Mouse (Mus musculus) heart, embryonic 14.5 days (tissue): ENCODE measurements around the gene Tbp. TPM values are rescaled to one million over a fixed set of nuclear protein-coding genes. Genes with fewer than 3 reads are reported as not detected.
"Not testable (repeated sequence)": the region's sequence is repeated elsewhere in the genome, so short reads cannot be mapped to it uniquely, and the experiment has no call there.

Source experiments
- ATAC-seq: fragments of 200-750 bp; cut with Nextera tagmentation; 2 replicates; pipeline ENCODE4 v1.8.0; 2017; ENCODE audit warnings: low read depth, moderate TSS enrichment; ENCODE audit not compliant: insufficient number of reproducible peaks, insufficient read depth, low FRiP score
- H3K27ac ChIP-seq, 2 experiments: fragments of 200-500 bp in 1 of 2; fragments of 300-500 bp in 1 of 2; sonication (generic) in 1 of 2; replicated peaks in 1 of 2; 2 replicates each; pipeline ENCODE4 v1.5.1; 2012 to 2014; ENCODE audit warnings: low read depth in 2 of 2, low read length in 2 of 2, control low read depth in 1 of 2, mild to moderate bottlenecking in 1 of 2, mixed read lengths in 1 of 2; ENCODE audit not compliant: control insufficient read depth in 1 of 2, insufficient read depth in 1 of 2
- H3K27me3 ChIP-seq: fragments of 300-500 bp; sonication (generic); 2 replicates; pipeline ENCODE4 v1.6.1; 2014; ENCODE audit warnings: mild to moderate bottlenecking, low read length, control low read depth; ENCODE audit not compliant: control insufficient read depth, insufficient read depth
- H3K36me3 ChIP-seq: fragments of 300-500 bp; sonication (generic); 2 replicates; pipeline ENCODE4 v1.6.1; 2014; ENCODE audit warnings: mild to moderate bottlenecking, control low read depth, low read length, mixed read lengths; ENCODE audit not compliant: control insufficient read depth, insufficient read depth
- H3K4me1 ChIP-seq, 2 experiments: fragments of 200-500 bp in 1 of 2; fragments of 300-500 bp in 1 of 2; sonication (generic) in 1 of 2; 2 replicates each; pipeline ENCODE4 v1.6.1; 2012 to 2014; ENCODE audit warnings: low read length in 2 of 2, control low read depth in 1 of 2, mixed read lengths in 1 of 2; ENCODE audit not compliant: control insufficient read depth in 2 of 2, insufficient read depth in 2 of 2
- H3K4me2 ChIP-seq: fragments of 300-500 bp; sonication (generic); 2 replicates; pipeline ENCODE4 v1.6.1; 2014; ENCODE audit warnings: mild to moderate bottlenecking, low read length
- H3K4me3 ChIP-seq, 2 experiments: fragments of 200-500 bp in 1 of 2; fragments of 300-500 bp in 1 of 2; sonication (generic) in 1 of 2; 2 replicates each; pipeline ENCODE4 v1.5.1; 2012 to 2014; ENCODE audit warnings: low read length in 2 of 2, mild to moderate bottlenecking in 2 of 2, control low read depth in 1 of 2, low read depth in 1 of 2, moderate library complexity in 1 of 2; ENCODE audit not compliant: control insufficient read depth in 1 of 2, insufficient read depth in 1 of 2
- H3K9ac ChIP-seq: fragments of 300-500 bp; sonication (generic); 2 replicates; pipeline ENCODE4 v1.6.1; 2014; ENCODE audit warnings: mild to moderate bottlenecking, low read length
- H3K9me3 ChIP-seq: fragments of 300-500 bp; sonication (generic); 2 replicates; pipeline ENCODE4 v1.6.1; 2016; ENCODE audit warnings: low read length, control low read depth; ENCODE audit not compliant: control insufficient read depth
- WGBS: fragments of 180-500 bp; shearing (Covaris S2); extraction: QIAGEN DNeasy Blood & Tissue Kit; methylation state at CpG from one replicate; pipeline ENCODE4 v1.1.7; 2014; 5-methylcytosine and 5-hydroxymethylcytosine counted together
- polyA plus RNA-seq: library from polyadenylated mRNA; unstranded; fragments of >200 nt; fragmentation: Nextera tagmentation; extraction: Ambion mirVana; gene quantifications from 2 replicates; pipeline ENCODE4 v1.2.1, GENCODE M21; 2014

Tbp gene
- polyA plus RNA-seq, 1 experiment from 2014 or later, result 32.1 TPM

- H3K9me3 ChIP-seq, result no peaks in the 10 kb centered on the region
- H3K4me2 ChIP-seq, result peak overlapping the region; percentile 74
- H3K27ac ChIP-seq, result no peak overlapping the region
- no peak; the same call in 1 of the 2 replicates for ATAC-seq
- H3K36me3 ChIP-seq, result no peaks in the 10 kb centered on the region
- peak overlapping the region; percentile 32 for H3K9ac ChIP-seq
- WGBS, result under 1% methylated on average over 33 of the region's 33 CpGs
- H3K27me3 ChIP-seq, result 0 out of 2 replicates have a peak, but pooled peaks cover 14% of the 10 kb centered on the region
- H3K4me3 ChIP-seq, result peak overlapping the region; percentile 38 to 46
- no peaks in the 10 kb centered on the region for H3K4me1 ChIP-seq
These were observed 36.8 kb downstream of the Tbp start for GRCm38 (mm10) chr17:15536457-15536904.

GRCm38 (mm10) chr17:15540309-15540708 lies 40.6 kb downstream of the Tbp start:
- WGBS, result 56% methylated on average over 4 of the region's 4 CpGs
- H3K4me1 ChIP-seq, result no peaks in the 10 kb centered on the region
- no peak for ATAC-seq
- H3K4me2 ChIP-seq, result no peak overlapping the region
- H3K9ac ChIP-seq, result no peak overlapping the region
- H3K9me3 ChIP-seq, result 0 out of 2 replicates have a peak, but pooled peaks cover 4% of the 10 kb centered on the region
- no peaks in the 10 kb centered on the region for H3K36me3 ChIP-seq
- H3K27me3 ChIP-seq, result 0 out of 2 replicates have a peak, but pooled peaks cover 9% of the 10 kb centered on the region
- no peak overlapping the region for H3K4me3 ChIP-seq
- H3K27ac ChIP-seq, result no peak overlapping the region

DNA sequence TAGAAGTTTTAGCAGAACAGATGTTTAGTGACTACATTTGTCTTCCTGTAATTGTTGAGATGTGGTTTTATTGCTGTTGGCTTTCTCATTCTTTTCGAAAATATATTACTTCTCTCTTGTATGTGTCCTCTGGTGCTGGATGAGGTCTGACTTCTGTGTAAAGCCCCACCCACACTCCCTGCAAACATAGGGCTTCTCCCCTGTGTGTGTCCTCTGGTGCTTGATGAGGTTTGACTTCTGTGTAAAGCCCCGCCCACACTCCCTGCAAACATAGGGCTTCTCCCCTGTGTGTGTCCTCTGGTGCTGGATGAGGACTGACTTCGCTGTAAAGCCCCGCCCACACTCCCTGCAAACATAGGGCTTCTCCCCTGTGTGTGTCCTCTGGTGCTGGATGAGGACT lies 44.2 kb downstream of the Tbp start:
- H3K27ac ChIP-seq, H3K9ac ChIP-seq, H3K4me3 ChIP-seq, H3K27me3 ChIP-seq, ATAC-seq, H3K9me3 ChIP-seq, H3K4me2 ChIP-seq, H3K4me1 ChIP-seq, H3K36me3 ChIP-seq: not testable (repeated sequence)
- 47% methylated on average over 3 of the region's 4 CpGs for WGBS

- no peak overlapping the region for H3K4me2 ChIP-seq
- H3K4me1 ChIP-seq, result no peaks in the 10 kb centered on the region
- no peak for ATAC-seq
- H3K9me3 ChIP-seq, result 0 out of 2 replicates have a peak, but pooled peaks cover 4% of the 10 kb centered on the region
- H3K27ac ChIP-seq, result no peak overlapping the region
- H3K27me3 ChIP-seq, result no peaks in the 10 kb centered on the region
- no peak overlapping the region for H3K9ac ChIP-seq
- WGBS, result 68% methylated on average over 4 of the region's 4 CpGs
- H3K36me3 ChIP-seq, result no peaks in the 10 kb centered on the region
- no peak overlapping the region for H3K4me3 ChIP-seq
These were observed 46.8 kb downstream of the Tbp start for GRCm38 (mm10) chr17:15546440-15546839.

- Histone ChIP-seq H3K4me1 (no peaks in the 10 kb centered on the region), H3K27me3 (no peaks in the 10 kb centered on the region), H3K4me2 (no peak overlapping the region), H3K27ac (no peak overlapping the region), H3K9me3 (no peaks in the 10 kb centered on the region), H3K4me3 (no peak overlapping the region), H3K36me3 (no peaks in the 10 kb centered on the region), H3K9ac (no peak overlapping the region)
- ATAC-seq, result no peak
- WGBS, result 46% methylated on average over 1 of the region's 1 CpGs
These were observed 50.0 kb downstream of the Tbp start for GRCm38 (mm10) chr17:15549713-15550112.

- Histone ChIP-seq H3K9me3 (no peaks in the 10 kb centered on the region), H3K36me3 (no peaks in the 10 kb centered on the region), H3K27ac (no peak overlapping the region), H3K4me2 (no peak overlapping the region), H3K4me1 (peaks cover 0 to 5% of the 10 kb centered on the region in 2 experiments; a peak in 2 of 4 replicates), H3K4me3 (no peak overlapping the region), H3K9ac (no peak overlapping the region), H3K27me3 (no peaks in the 10 kb centered on the region)
- no peak for ATAC-seq
- 88% methylated on average over 2 of the region's 2 CpGs for WGBS
These were observed 60.3 kb downstream of the Tbp start for GRCm38 (mm10) chr17:15559946-15560345.

DNA sequence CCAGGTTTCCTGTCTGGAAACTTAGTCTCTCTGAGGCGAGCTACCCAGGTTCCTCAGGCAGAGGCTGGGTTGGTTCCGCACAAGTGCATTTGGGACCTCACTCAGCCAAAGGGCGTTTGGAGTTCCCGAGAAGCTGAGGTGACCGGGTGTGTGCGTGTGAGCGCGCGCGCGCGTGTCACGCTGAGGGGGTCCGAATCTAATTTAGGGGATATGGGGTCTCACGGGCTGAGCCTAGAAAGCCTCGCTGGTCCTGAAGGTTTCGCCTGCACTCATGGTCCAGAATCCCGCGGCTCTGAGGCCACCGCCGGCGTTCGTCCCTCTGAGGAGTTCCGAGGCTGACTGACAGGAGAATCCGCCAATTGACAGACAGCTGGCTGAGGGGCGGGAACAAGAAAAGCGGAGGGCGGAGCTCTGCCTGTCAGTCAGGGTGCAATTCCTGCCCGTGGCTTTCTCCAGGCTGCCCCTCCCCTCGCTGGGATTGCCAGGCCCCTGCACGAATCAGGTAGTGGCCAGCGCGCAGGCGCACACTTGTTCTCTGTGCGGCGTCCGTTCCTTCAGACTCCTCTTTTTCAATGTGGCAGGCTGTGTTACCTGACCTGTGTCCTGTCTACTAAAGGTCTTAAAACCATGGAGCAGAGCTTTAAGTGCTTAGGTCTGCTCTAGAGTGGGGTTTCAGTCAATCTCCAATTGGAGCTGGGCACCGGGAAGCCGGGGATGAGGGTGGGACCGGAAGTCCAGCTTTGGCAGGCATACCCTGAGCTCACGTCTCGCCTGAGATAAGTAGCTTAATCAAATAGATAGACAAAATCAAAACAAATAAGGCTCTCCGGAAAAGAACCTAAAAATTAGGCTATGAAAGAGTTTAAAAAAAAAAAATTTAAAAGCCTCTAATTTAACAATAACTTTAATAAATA lies 64.6 kb downstream of the Tbp start, which contains the start of gene Prdm9:
Gene Prdm9, minus strand, starts transcription at position 341 of the 914 bp plus-strand sequence.
- Histone ChIP-seq H3K9me3 (no peaks in the 10 kb centered on the region), H3K9ac (peak within 1 kb of the TSS; percentile 78), H3K4me1 (peaks cover 0 to 5% of the 10 kb centered on the region in 2 experiments; a peak in 2 of 4 replicates), H3K4me3 (peak within 1 kb of the TSS; percentile 72 to 76), H3K27ac (peak within 1 kb of the TSS; percentile 98), H3K36me3 (no peaks in the 10 kb centered on the region), H3K4me2 (peak within 1 kb of the TSS; percentile 87), H3K27me3 (no peaks in the 10 kb centered on the region)
- WGBS, result under 1% methylated on average over 43 of the region's 43 CpGs
- peak; percentile 100 for ATAC-seq
